Mouse (Mus musculus): ENCODE results near the gene Mapkapk3.
A peak's percentile ranks its signal among the peaks of the same experiment; 100 is the strongest.
"Not testable (repeated sequence)": the region's sequence is repeated elsewhere in the genome, so short reads cannot be mapped to it uniquely, and the experiment has no call there.

Gene Mapkapk3

DNA sequence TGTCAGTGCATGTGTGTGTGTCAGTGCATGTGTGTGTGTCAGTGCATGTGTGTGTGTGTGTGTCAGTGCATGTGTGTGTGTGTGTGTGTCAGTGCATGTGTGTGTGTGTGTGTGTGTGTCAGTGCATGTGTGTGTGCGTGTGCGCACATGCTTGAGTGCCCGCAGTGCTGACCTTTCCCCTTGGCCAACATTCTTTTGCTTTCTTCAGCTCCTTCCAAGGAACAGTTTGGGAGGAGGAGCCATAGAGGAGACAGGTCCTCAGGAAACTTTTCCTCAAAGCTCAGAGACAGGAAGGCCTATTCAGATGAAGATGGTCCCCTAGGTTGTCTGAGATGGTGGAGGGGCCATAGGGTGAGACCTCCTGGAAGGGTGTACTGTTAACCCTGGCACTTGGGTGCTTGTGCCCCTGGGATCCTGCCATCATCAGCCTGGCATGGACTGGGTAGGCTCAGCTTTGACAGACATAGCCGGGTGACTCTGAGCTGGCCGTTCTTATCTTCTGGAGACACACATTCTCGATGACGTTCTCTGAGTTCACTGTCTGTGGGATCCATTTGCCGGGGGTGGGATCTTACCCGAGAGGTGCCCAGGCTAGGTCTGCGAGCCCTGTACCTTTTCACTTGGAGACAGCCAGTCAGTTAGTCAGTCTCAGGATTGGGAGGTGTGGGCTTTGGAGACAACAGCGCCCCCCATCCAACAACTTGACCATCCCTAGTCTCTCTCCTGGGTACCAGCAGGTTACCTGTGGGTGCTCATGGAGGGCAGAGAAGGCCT, 17.6 kb upstream of the Mapkapk3 start:
- no peak for DNase-seq (ENCODE audit: low read depth, low spot score)

DNA sequence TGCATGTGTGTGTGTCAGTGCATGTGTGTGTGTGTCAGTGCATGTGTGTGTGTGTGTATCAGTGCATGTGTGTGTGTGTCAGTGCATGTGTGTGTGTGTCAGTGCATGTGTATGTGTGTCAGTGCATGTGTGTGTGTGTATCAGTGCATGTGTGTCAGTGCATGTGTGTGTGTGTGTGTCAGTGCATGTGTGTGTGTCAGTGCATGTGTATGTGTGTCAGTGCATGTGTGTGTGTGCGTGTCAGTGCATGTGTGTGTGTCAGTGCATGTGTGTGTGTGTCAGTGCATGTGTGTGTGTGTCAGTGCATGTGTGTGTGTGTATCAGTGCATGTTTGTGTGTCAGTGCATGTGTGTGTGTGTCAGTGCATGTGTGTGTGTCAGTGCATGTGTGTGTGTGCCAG, 17.0 kb upstream of the Mapkapk3 start:
- DNase-seq (ENCODE audit: low read depth, low spot score): not testable (repeated sequence)

DNA sequence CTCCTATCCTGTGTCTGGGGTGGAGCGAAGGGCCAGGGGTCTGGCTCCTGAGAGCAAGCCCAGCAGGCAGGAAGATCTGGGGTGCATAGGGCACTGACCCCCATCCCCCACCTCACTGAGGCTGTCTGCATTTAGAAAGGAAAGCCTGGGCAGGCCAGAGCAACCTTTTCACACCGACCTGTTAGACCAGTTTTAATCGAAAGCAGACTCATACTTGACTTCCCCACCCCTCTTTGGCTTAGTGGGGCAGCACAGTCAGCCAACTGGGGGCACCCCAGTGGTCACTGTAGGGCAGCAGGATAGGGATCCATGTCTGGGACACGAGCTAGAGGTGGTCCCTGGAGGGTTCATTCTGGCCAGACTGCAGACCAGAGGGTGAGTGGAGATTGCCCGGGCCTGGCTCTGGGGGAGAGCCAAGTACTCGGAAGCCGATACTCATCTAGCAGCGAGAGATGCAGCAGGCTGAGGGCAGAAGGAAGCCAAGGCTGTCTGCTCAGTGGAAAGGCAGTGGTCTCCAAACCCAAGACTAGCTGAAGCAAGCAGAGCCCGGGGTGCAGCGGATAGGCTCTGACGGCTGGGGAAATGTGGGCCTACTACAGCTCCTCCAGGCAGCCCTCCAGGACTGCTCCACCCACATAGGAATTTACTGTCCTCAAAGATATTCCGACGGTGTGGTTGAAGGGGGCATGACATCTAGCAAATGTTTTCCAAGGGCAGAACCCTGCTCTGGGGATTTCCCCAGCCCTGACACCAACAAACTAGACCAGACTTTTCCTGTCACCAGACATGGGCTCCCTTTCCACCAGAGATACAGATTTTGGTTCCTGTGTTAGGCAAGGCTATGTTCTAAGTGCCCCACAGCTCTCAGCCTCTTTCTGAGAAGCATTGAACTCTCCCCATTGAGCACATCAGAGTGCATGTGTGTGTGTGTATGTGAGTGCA, 16.2 kb upstream of the Mapkapk3 start:
- no peak for DNase-seq (ENCODE audit: low read depth, low spot score)

DNA sequence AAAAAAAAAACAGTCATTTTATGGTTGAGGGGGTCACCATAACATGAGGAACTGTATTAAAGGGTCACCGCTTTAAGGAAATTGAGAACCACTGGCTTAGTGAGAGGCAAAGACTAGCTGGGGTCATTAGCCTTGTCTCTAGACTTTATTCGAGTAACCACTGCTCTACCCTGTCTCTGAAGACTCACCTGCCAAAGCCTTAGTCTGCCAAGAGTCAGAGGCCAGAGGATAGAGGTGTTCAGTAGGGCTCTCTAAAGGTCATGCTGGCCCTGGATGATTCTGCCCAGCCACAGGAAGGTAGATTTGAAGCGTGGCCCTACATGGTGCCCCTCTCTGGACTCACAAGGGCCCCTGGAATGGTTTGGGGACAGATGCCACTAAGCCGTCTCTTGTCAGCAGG, 15.3 kb upstream of the Mapkapk3 start:
- DNase-seq (ENCODE audit: low read depth, low spot score): no peak

DNA sequence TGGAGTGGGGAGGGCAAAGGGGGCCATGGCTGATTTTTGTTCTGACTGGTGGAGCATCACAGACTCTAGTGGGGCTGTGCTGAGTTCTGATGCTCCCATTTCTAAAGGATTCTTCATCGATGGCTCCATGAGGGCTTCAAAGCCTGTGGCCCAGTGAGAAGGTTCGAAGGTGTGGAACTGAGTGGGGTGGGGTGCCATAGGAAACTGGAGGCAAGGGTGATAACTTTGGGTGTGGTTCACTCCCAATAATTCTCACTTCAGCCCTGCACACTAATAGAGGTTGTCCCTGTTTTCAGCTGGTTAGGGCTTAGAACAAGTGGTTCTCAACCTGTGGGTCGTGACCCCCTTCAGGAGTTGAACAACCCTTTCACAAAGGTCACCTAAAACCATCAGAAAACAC, 14.7 kb upstream of the Mapkapk3 start:
- no peak for DNase-seq (ENCODE audit: low read depth, low spot score)

DNA sequence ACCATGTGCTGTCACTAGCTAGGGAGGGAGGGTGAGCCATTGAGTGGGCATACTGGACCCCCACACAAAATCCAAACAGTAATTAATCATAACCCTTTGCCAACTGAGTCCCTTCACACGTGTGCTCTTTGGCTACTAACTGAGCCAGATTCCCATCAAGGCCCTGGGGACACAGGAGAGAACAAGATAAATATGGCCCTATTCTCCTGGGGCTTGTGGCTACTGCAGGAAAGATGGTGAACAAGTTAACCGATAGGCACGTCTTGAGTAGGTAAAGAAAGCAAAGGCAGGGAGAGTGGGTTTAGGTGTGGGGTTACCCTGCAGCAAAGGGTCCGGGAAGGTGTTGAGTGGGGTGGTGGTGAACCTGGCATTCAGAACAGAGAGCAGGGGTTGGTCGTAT, 14.2 kb upstream of the Mapkapk3 start:
- DNase-seq (ENCODE audit: low read depth, low spot score): no peak

DNA sequence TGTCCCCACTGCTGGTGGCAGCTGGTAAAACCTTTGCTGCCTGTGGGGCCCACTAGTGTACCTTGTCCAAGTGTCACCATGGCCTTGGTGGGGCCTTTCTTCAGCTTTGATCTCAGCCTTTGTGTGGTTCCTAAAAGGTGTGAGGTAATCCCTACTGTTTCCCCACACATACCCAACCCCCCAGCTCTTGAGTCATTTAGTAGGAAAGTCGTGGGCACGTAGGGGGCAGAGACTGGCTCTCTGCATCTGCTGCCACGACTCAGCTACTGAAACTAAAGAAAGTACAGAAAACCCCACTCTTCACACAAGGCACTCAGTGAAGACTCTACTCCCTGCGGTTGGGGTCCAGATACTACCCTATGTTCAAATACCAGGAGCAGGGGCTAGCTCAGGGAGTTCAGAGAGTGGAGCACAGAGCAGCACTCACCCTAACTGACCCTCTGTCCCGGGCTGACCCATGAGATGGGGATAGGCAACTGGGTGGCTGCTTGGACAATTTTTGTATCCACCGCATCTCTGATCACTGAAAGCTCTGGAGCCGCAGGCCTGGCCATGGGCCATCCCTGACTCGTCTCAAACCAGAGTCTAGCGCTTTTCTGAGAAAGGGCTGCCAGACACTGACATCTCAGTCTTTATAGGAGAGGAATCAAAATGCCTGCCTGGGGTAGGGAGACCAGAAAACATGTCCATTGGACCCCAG, 13.6 kb upstream of the Mapkapk3 start:
- no peak for DNase-seq (ENCODE audit: low read depth, low spot score)

DNA sequence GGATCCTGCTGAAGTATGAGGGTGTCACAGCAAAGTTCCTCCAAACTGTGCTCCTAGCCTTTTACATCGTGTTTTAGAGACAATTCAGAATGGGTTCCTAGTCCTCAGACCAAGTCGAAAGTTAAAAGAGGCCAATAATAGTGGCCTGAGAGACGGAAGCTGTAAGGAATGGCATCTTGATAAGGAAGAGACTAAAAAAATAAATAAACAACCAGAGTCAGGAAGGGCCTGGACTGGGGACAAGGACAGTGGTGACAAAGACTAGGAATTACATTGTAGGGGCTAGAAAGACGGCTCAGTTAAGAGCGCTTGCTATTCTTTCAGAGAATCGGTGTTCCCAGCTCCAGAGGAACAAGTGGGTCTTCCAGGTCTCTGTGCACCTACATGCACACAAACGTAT, 12.9 kb upstream of the Mapkapk3 start:
- DNase-seq (ENCODE audit: low read depth, low spot score): no peak

DNA sequence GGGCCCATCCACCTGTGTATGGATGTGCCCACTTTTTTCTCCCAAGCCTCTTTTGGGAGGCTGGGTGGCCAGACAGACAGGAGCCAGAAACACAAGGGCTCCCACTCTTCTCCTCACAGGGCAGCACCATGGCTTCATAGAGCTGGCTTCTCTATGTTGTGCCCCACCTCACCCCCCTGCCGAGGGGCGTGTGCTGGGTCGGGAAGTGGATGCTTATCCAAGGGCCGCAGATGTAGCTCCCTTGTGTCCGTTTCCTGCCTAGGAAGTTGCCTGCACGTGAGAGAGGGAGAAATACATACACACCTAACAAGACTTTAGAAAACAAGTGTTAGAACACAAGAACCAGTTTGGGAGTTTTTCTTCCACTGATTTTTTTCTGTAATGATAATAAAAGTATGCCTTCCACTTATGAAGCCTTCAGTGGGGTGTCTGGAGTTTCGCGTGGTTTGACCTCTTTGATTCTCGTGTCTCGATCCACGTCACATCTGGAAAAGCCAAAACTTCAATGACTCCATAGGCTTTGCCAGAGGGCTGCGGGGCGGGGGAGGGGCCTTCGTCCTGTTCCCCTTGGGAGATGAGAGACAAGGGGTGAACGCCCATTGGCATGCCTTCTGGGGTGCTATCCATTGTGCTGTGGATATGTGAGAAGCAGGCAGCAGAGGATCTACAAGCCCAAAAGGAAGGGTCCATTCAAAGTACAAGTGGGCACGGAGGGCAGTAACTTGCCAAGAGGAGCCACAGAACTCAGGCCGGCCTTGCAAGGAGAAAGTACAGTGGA, 12.1 kb upstream of the Mapkapk3 start:
- DNase-seq (ENCODE audit: low read depth, low spot score): no peak

DNA sequence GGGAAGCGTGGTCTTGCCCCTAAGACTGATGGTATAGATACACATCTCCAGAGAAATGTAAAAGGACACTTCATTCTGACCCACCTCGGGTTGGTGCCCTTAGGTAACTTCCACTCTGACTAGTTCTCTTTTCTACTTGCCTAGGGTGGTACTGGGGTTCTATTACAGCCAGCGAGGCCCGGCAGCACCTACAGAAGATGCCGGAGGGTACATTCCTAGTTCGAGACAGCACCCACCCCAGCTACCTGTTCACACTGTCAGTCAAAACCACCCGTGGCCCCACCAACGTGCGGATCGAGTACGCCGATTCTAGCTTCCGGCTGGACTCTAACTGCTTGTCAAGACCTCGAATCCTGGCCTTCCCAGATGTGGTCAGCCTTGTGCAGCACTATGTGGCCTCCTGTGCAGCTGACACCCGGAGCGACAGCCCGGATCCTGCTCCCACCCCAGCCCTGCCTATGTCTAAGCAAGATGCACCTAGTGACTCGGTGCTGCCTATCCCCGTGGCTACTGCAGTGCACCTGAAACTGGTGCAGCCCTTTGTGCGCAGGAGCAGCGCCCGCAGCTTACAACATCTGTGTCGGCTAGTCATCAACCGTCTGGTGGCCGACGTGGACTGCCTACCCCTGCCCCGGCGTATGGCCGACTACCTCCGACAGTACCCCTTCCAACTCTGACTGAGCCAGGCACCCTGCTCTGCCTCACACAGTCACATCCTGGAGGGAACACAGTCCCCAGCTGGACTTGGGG, 10.7 kb upstream of the Mapkapk3 start:
- DNase-seq (ENCODE audit: low read depth, low spot score): no peak

DNA sequence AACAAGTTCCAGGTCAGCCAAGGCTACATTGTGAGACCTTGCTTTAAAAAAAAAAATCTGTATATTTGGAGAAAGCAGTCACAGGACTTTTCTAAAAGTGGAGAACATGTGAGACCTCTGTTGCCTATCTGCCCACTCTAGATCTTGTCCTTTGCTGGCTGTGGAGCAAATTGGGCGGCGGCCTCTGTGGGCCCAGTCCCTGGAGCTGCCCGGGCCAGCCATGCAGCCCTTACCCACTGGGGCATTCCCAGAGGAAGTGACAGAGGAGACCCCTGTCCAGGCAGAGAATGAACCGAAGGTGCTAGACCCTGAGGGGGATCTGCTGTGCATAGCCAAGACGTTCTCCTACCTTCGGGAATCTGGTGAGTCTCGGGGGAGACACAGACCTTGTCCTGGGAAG, 10.1 kb upstream of the Mapkapk3 start:
- DNase-seq (ENCODE audit: low read depth, low spot score): no peak

DNA sequence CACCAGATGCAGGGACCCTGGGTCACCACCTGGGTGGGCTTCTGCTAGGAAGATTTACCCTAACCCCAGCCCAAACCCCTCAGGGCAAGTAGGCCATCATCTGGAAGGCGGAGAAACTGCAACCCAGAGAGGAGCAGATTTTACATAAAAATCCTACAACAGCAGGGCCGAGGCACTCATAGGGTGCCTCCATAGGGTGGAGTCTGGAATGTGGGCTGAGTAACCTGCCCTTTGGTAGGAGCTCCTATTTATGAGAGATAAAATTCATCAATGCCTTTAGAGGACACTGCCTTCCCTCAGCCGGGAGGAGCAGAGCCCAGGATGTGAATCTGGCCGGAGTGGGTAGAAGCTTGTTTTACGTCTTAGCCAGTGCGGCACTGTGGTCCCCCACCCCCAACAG, 9.2 kb upstream of the Mapkapk3 start:
- DNase-seq (ENCODE audit: low read depth, low spot score): no peak

DNA sequence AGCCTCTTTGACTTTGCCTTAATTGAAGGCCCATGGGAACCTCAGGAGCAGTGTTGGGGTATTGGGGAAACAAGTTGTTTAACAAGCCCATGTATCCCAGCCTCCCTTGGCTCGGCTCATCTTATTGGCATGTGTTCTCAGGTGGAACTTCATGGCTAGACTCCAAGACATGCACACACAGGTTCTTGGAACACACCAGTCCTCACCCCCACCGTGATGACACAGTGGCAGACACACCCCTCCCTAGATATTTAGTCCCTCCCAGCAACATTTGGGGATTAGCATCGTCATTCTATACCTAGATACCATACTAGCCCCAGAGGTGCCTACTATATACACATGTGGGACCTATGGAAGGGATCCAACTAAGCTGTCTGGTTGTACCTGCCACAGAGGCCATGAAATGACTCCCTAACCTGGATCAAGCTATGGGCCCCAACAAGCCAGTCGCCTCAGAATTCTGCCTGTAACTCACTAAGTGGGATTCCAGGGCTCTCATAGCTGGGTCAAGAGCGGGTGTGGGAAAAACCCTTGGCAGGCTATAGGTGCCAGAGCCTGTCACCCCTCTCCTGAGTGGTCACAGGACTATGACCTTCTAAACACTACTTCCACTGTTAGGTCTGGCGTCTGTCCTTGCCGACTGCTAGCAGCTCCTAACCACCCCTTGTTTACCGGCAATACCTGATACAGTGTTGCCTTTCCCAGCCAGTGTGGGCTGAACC, 8.5 kb upstream of the Mapkapk3 start:
- DNase-seq (ENCODE audit: low read depth, low spot score): no peak

DNA sequence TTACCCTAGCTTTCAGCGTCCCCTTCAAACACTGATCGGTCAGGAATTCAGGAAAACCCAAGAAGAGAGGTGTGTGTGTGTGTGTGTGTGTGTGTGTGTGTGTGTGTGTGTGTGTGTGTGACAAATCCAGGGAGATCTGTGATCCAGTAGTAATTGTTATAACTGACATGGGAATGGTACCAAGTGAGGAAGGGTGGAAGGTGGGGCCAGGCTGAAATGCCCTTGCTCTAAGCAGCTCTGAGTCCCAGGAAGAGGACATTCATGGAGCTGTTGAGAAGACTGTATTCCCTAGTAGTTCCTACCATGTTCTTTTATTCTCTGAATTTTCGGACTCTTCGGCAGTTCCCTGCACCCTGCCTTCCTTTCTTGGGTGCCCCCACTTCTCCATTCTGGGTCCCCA, 8.0 kb upstream of the Mapkapk3 start:
- DNase-seq (ENCODE audit: low read depth, low spot score): no peak

DNA sequence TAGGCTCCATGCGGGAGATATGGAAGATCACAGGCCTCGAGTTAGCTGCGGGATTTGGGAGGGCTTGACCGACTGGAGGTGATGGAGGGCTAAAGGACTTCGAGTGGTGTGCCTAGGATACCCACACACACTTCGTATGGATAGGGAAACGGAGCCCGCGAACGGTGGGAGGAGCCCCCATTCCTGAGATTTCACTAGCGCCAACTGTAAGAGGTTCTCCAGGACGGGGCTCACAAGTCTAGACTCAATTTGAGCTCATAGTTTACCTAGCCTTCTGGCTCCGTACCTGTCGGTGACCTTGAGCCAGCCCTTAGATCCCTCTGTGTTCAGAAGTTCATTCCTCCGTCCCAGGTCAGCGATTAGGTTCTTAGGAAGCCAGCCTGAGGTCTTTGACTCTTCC, 7.4 kb upstream of the Mapkapk3 start:
- DNase-seq (ENCODE audit: low read depth, low spot score): no peak

DNA sequence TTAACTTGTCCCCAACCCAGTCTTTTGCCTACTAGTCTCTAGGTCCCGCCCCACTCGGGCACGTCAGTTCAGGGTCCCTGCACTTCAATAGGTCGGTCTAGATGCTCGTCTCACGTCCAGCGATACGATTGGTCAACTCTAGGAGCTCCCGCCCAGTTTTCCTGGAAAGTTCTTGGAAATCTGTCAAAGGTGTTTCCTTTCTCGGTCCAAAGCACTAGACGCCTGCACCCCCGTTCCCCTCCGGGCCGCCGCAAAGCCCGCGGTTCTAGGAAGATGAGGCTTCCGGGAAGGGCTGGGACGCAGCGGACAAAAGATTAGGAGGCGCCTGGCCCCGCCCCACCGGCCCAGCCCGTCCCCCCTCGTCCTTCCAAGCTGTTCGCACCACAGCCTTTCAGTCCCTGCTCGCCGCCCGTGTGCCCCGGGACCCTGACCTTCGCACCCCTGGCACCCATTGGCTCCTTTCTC, 6.9 kb upstream of the Mapkapk3 start:
- DNase-seq (ENCODE audit: low read depth, low spot score): peak; percentile 95

DNA sequence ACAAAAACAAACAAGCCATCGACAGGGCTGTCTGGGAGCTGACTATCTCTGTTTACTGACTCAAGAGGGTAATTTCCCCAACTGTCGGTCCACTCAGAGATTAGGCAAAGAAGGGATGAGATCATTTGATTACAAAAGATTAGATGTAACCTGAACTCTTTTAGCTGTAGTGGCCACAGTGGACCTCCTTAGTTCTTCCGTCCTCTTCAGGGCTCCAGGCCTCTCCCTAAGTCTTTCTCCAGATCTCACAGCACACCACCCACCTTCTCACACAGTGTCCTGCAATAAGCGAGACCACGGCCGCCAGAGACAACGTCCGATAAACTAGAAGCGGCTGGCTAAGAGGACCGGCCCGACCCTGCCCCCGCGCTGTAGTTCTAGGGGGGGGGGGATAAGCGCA, 6.4 kb upstream of the Mapkapk3 start:
- no peak for DNase-seq (ENCODE audit: low read depth, low spot score)

DNA sequence AAGGTAGTCTGAATTCAATTTTAAA, 6.2 kb upstream of the Mapkapk3 start, which contains the start of gene Cish:
Gene Cish (plus strand): TSS at position 11 of the 25 bp plus-strand sequence.
- DNase-seq (ENCODE audit: low read depth, low spot score): no peak

DNA sequence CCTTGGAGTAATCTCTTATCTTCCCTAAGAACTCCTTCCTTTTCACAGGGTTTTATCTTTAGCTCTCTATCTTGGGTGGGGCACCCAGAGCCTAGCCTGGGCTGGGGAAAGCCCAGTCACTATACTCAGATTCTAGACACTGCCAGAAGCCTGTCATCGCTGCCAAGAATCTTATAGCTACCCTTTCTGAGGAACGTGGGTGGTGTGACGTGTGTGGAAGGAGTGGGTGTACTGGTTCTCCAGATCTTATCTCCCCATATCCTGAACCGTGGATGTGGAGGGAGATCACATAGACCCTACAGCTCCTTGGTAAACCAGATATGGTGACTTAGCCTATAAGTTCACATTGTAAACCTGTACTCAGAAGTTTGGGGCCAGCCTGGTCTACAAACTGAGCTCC, 5.9 kb upstream of the Mapkapk3 start:
- no peak for DNase-seq (ENCODE audit: low read depth, low spot score)

DNA sequence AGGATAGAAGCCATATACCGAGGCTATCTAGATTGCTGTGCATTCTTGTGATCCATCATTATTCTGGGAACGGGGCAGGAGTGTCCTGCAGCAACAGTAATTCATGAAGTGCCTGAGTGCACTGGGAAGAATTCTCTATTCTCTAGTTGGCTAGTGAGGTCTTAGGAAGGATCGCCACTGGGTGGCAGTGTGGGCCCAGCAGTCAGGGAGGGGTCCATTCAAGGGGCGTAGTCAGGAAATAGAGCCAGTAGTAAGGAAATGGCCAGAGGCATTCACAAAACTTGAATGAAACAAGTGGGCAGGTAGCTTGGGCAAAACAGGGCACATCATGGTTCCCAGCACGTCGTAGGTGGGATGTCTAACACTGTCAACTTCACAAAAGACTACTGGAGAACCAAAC, 4.6 kb upstream of the Mapkapk3 start:
- DNase-seq (ENCODE audit: low read depth, low spot score): peak; percentile 74

DNA sequence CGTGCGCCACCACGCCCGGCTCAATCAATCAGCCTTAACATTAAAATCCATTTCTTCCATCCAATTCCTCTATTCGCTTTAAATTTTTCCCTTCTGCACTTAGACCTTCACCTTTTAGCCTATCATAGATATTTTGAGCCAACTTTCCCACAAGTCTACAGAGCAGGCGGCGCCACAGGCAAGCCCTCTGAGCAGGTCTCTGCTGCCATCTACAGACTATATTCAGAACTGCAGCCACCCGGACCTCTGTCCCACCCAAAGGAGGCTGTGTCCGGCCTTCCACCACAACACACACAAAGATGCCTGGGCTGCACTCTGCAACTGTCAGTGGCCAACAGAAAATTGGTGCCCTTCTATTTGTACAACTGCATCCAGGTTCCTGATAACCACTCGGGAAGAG, 1.2 kb upstream of the Mapkapk3 start:
- DNase-seq (ENCODE audit: low read depth, low spot score): peak; percentile 67
